Mouse (Mus musculus): ENCODE measurements around the gene Sarm1.
A peak's percentile ranks its signal among the peaks of the same experiment; 100 is the strongest.

The Sarm1 gene

DNA sequence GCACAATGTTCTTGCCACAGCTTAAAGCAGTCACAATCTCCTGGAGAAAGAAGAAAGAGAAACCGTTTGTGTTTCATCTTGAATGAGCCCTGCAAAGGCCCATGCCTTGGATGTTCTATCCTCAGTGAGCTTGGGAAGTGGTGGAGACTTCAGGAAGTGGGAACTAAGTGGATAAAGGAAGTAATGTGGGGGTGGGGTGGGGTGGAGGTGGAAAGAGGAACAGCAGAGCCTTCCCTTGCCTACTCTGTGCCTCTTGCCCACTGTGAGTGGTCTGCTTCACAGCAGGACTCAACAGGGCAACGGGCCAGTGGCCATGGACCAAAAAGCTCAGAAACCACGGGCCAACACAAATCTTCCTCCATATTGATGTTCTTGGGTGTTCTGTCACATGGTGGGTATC is 22.3 kb downstream of the Sarm1 start:
- H3K4me1 ChIP-seq (replicated peaks; ENCODE audit: low read depth, low read length), result peaks cover 13% of the 10 kb centered on the region
- H3K4me3 ChIP-seq (replicated peaks; ENCODE audit: low read length), result no peak overlapping the region
- H3K27me3 ChIP-seq (ENCODE audit: insufficient read depth, low read length), result no peaks in the 10 kb centered on the region
- TF ChIP-seq CTCF (conservative IDR thresholded peaks at IDR 0.05; ENCODE audit: low read length) (no peak), NANOG (IDR thresholded peaks at IDR 0.05; ENCODE audit: borderline replicate concordance, low read length) (no peak), POU5F1 (IDR thresholded peaks at IDR 0.05; ENCODE audit: borderline replicate concordance, low read length) (no peak)
- no peaks in the 10 kb centered on the region for H3K9me3 ChIP-seq (ENCODE audit: low read length)
- H3K36me3 ChIP-seq (ENCODE audit: insufficient read depth, low read length), result peaks cover 18% of the 10 kb centered on the region

DNA sequence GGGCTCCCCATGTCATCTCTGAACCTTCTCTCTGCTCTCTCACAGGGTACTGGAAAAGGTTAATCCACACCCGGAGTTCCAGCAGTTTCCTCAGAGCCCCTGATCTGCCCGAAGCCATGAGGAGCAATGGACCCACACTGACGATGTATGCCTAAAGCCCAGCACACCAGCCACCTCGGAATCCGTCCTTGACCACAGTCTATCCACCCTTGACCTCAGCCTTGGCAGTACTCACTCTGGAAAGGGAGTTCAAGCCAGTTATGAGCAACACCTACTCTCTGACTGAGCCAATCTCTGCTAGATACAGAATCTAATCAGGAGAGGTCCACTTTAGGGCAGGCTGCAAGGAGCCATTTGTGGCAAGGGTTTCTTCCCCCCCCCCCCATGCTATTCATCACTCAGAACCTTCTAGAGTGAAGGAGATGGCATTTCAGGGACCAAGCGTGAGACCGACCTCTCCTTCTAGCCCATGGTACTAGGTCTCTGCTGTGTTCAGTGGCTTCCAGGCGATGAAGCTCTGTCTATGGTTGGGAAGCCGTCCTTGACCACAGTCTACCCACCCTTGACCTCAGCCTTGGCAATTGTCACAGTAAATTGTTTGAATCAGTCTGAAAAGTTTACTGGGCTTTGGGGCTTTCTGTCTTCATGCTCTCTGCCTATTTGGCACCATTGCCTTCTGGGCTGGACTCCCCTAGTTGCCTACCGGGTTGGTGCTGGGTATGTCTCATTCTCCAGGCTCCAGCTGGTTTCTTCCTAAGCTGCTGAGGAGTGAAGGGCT is 26.0 kb downstream of the Sarm1 start:
- peaks cover 14% of the 10 kb centered on the region for H3K4me1 ChIP-seq (replicated peaks; ENCODE audit: low read depth, low read length)
- H3K27me3 ChIP-seq (ENCODE audit: insufficient read depth, low read length), result no peaks in the 10 kb centered on the region
- H3K9me3 ChIP-seq (ENCODE audit: low read length), result no peaks in the 10 kb centered on the region
- peaks cover 36% of the 10 kb centered on the region for H3K36me3 ChIP-seq (ENCODE audit: insufficient read depth, low read length)
- no peak overlapping the region for H3K4me3 ChIP-seq (replicated peaks; ENCODE audit: low read length)
- TF ChIP-seq NANOG (IDR thresholded peaks at IDR 0.05; ENCODE audit: borderline replicate concordance, low read length) (no peak), POU5F1 (IDR thresholded peaks at IDR 0.05; ENCODE audit: borderline replicate concordance, low read length) (no peak), CTCF (conservative IDR thresholded peaks at IDR 0.05; ENCODE audit: low read length) (no peak)

DNA sequence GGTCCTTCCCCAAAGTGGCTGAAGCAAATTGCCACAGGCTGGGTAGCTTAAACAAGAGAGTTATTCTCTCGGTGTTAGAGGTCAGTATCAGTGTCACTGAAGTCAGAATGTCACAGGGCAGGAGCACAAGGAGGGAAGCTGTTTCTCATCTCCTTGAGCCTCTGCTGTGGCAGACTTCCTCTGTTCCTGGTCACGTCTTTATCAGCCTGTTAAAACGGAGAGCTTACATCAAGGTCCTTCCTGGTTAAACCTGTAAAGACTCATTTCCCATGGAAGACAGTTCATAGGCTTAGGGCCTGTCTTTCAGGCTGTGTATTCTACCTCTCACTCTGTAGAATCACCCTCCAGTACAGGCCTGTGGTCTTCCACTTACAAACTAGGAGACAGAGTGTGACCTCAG is 29.6 kb downstream of the Sarm1 start:
- Histone ChIP-seq H3K4me1 (replicated peaks; ENCODE audit: low read depth, low read length) (peaks cover 37% of the 10 kb centered on the region), H3K27me3 (ENCODE audit: insufficient read depth, low read length) (no peaks in the 10 kb centered on the region; the same call in 1 of the 2 replicates), H3K4me3 (replicated peaks; ENCODE audit: low read length) (no peak overlapping the region), H3K36me3 (ENCODE audit: insufficient read depth, low read length) (peaks cover 36% of the 10 kb centered on the region), H3K9me3 (ENCODE audit: low read length) (no peaks in the 10 kb centered on the region)
- no peak for TF ChIP-seq NANOG (IDR thresholded peaks at IDR 0.05; ENCODE audit: borderline replicate concordance, low read length)

- TF ChIP-seq POU5F1 (IDR thresholded peaks at IDR 0.05; ENCODE audit: borderline replicate concordance, low read length), result no peak
- TF ChIP-seq NANOG (IDR thresholded peaks at IDR 0.05; ENCODE audit: borderline replicate concordance, low read length), result no peak
- TF ChIP-seq CTCF (conservative IDR thresholded peaks at IDR 0.05; ENCODE audit: low read length), result no peak
- peaks cover 36% of the 10 kb centered on the region for H3K36me3 ChIP-seq (ENCODE audit: insufficient read depth, low read length)
- H3K4me1 ChIP-seq (replicated peaks; ENCODE audit: low read depth, low read length), result peaks cover 40% of the 10 kb centered on the region
- no peaks in the 10 kb centered on the region; the same call in 1 of the 2 replicates for H3K27me3 ChIP-seq (ENCODE audit: insufficient read depth, low read length)
- no peaks in the 10 kb centered on the region for H3K9me3 ChIP-seq (ENCODE audit: low read length)
- H3K4me3 ChIP-seq (replicated peaks; ENCODE audit: low read length), result no peak overlapping the region
These were observed 30.0 kb downstream of the Sarm1 start for GRCm38 (mm10) chr11:78467515-78467914.

DNA sequence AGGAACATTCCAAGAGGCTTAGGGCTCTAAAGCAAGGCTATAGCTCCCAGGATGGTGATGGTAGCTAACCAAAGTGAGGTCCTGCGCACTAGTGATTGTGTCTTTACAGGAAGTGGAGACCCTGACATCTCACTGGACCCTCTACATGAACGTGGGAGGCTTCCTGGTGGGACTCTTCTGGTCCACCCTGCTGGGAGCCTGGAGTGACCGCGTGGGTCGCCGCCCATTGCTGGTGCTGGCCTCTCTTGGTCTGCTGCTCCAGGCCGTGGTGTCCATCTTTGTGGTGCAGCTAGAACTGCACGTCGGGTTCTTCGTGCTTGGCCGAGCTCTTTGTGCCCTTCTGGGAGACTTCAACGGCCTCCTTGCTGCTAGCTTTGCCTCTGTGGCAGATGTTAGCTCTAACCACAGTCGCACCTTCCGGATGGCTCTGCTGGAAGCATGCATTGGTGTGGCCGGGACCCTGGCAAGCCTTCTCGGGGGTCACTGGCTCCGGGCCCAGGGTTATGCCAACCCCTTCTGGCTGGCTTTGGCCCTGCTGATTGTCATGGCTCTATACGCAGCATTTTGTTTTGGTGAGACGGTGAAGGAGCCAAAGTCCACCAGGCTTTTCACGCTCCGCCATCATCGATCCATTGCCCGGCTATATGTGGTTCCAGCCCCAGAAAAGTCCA is 31.2 kb downstream of the Sarm1 start:
- H3K36me3 ChIP-seq (ENCODE audit: insufficient read depth, low read length), result peaks cover 29% of the 10 kb centered on the region
- TF ChIP-seq CTCF (conservative IDR thresholded peaks at IDR 0.05; ENCODE audit: low read length) (no peak), NANOG (IDR thresholded peaks at IDR 0.05; ENCODE audit: borderline replicate concordance, low read length) (no peak), POU5F1 (IDR thresholded peaks at IDR 0.05; ENCODE audit: borderline replicate concordance, low read length) (no peak)

GRCm38 (mm10) chr11:78465568-78466180 is 31.9 kb downstream of the Sarm1 start, which contains the start of gene Slc46a1:
TSS of gene Slc46a1 (plus strand) at chr11:78465697.
- TF ChIP-seq CTCF (conservative IDR thresholded peaks at IDR 0.05; ENCODE audit: low read length) (no peak), POU5F1 (IDR thresholded peaks at IDR 0.05; ENCODE audit: borderline replicate concordance, low read length) (no peak), NANOG (IDR thresholded peaks at IDR 0.05; ENCODE audit: borderline replicate concordance, low read length) (no peak)
- H3K9me3 ChIP-seq (ENCODE audit: low read length), result no peaks in the 10 kb centered on the region
- H3K4me3 ChIP-seq (replicated peaks; ENCODE audit: low read length), result peak within 1 kb of the TSS; percentile 94
- peaks cover 22% of the 10 kb centered on the region for H3K36me3 ChIP-seq (ENCODE audit: insufficient read depth, low read length)
- no peaks in the 10 kb centered on the region; the same call in 1 of the 2 replicates for H3K27me3 ChIP-seq (ENCODE audit: insufficient read depth, low read length)
- H3K4me1 ChIP-seq (replicated peaks; ENCODE audit: low read depth, low read length), result peaks cover 40% of the 10 kb centered on the region

More for the DNA sequence above, 31.2 kb downstream of the Sarm1 start:
- Histone ChIP-seq H3K27me3 (ENCODE audit: insufficient read depth, low read length) (no peaks in the 10 kb centered on the region; the same call in 1 of the 2 replicates), H3K4me1 (replicated peaks; ENCODE audit: low read depth, low read length) (peaks cover 40% of the 10 kb centered on the region), H3K9me3 (ENCODE audit: low read length) (no peaks in the 10 kb centered on the region), H3K4me3 (replicated peaks; ENCODE audit: low read length) (peak overlapping the region; percentile 94)

DNA sequence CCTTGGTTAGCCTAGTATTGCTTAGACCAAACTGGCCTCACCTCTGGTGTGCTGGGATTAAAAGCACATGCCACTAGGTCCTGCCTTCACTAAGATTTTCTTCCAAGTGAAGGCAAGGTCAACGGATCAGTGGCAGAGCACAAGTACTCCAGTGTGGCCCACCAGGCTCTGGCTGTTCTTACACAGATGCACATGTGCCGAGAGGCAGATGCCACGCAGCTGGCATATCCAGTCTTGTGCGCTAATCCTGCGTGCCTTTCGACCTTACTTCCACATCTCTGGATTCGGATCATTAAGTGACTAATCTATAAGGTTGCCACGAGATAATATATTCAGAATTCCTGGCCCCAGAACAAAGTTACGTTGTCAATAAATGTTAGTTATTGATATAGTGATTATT is 32.4 kb downstream of the Sarm1 start:
- Histone ChIP-seq H3K4me1 (replicated peaks; ENCODE audit: low read depth, low read length) (peaks cover 40% of the 10 kb centered on the region), H3K27me3 (ENCODE audit: insufficient read depth, low read length) (no peaks in the 10 kb centered on the region; the same call in 1 of the 2 replicates), H3K9me3 (ENCODE audit: low read length) (no peaks in the 10 kb centered on the region), H3K36me3 (ENCODE audit: insufficient read depth, low read length) (peaks cover 18% of the 10 kb centered on the region), H3K4me3 (replicated peaks; ENCODE audit: low read length) (peak overlapping the region; percentile 94)
- TF ChIP-seq NANOG (IDR thresholded peaks at IDR 0.05; ENCODE audit: borderline replicate concordance, low read length), result no peak
- no peak for TF ChIP-seq POU5F1 (IDR thresholded peaks at IDR 0.05; ENCODE audit: borderline replicate concordance, low read length)
- TF ChIP-seq CTCF (conservative IDR thresholded peaks at IDR 0.05; ENCODE audit: low read length), result no peak

DNA sequence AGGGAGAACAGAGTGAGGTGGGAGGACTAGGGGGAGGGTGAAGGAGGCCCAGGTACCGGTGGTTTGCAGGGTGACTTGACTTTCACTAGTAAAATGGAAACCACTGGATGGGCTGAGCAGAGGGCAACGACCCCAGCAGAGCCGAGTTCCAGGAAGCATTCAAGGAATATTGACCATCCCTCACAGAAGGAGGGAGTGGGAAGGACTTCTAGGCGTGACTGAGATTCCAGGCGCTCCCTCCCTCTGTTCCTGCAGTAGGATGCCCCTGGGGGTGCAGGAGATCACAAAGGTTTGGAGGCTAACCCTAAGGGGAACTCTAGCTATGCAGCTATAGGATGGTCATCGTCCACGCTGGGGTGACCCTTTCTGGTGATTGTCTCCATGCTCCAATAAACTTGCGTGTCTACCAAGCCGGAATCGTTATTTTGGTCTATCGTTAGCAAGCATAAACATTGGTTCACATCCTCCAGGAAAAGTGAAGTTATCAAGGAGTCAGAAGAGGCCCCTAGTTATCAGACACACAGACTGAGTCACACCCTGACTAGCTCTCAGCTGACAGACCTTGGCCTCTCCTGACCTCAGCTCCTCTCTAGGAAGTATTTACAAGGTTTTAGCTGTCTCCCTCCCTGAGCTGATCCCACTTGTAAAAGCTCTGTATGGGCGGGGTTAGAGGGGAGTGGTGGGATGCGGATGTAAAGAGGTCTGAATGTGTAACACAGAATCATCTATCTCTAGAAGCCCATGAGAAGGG is 34.1 kb downstream of the Sarm1 start:
- Histone ChIP-seq H3K9me3 (ENCODE audit: low read length) (no peaks in the 10 kb centered on the region), H3K4me1 (replicated peaks; ENCODE audit: low read depth, low read length) (peaks cover 45% of the 10 kb centered on the region), H3K27me3 (ENCODE audit: insufficient read depth, low read length) (no peaks in the 10 kb centered on the region; the same call in 1 of the 2 replicates), H3K36me3 (ENCODE audit: insufficient read depth, low read length) (peaks cover 5% of the 10 kb centered on the region), H3K4me3 (replicated peaks; ENCODE audit: low read length) (no peak overlapping the region)
- TF ChIP-seq POU5F1 (IDR thresholded peaks at IDR 0.05; ENCODE audit: borderline replicate concordance, low read length) (no peak), CTCF (conservative IDR thresholded peaks at IDR 0.05; ENCODE audit: low read length) (no peak), NANOG (IDR thresholded peaks at IDR 0.05; ENCODE audit: borderline replicate concordance, low read length) (no peak)
